Mouse (Mus musculus) lung, embryonic 15.5 days (tissue): ENCODE measurements around the gene Mzf1. TPM values are rescaled to one million over a fixed set of nuclear protein-coding genes. Genes with fewer than 3 reads are reported as not detected.
"Not testable (repeated sequence)": the region's sequence is repeated elsewhere in the genome, so short reads cannot be mapped to it uniquely, and the experiment has no call there.

Experiments
- ATAC-seq: fragments of 200-750 bp; cut with Nextera tagmentation; 2 replicates; pipeline ENCODE4 v1.8.0; 2017; ENCODE audit warnings: moderate number of reproducible peaks, borderline replicate concordance; ENCODE audit not compliant: low FRiP score, low TSS enrichment; ENCODE audit errors: extremely low read depth
- H3K27ac ChIP-seq: fragments of 300-500 bp; sonication (generic); 2 replicates; pipeline ENCODE4 v1.5.1; 2015; ENCODE audit warnings: moderate library complexity, mild to moderate bottlenecking, inconsistent platforms
- H3K27me3 ChIP-seq: fragments of 300-500 bp; sonication (generic); 2 replicates; pipeline ENCODE4 v1.6.1; 2015; ENCODE audit warnings: inconsistent platforms
- H3K36me3 ChIP-seq: fragments of 300-500 bp; sonication (generic); 2 replicates; pipeline ENCODE4 v1.6.1; 2015; ENCODE audit warnings: inconsistent platforms
- H3K4me1 ChIP-seq: fragments of 300-500 bp; sonication (generic); 2 replicates; pipeline ENCODE4 v1.6.1; 2015; ENCODE audit warnings: inconsistent platforms
- H3K4me2 ChIP-seq: fragments of 300-500 bp; sonication (generic); 2 replicates; pipeline ENCODE4 v1.6.1; 2015; ENCODE audit warnings: inconsistent platforms, mild to moderate bottlenecking, moderate library complexity
- H3K4me3 ChIP-seq: fragments of 300-500 bp; sonication (generic); 2 replicates; pipeline ENCODE4 v1.5.1; 2015; ENCODE audit warnings: mild to moderate bottlenecking, inconsistent platforms
- H3K9ac ChIP-seq: fragments of 300-500 bp; sonication (generic); 2 replicates; pipeline ENCODE4 v1.6.1; 2015; ENCODE audit warnings: inconsistent platforms
- H3K9me3 ChIP-seq: fragments of 300-500 bp; sonication (generic); 2 replicates; pipeline ENCODE4 v1.6.1; 2016; ENCODE audit warnings: inconsistent platforms
- WGBS: fragments of 180-500 bp; shearing (Covaris S2); methylation state at CpG from one replicate; pipeline ENCODE4 v1.1.7; 2015; 5-methylcytosine and 5-hydroxymethylcytosine counted together
- polyA plus RNA-seq: library from polyadenylated mRNA; unstranded; fragments of >200 nt; fragmentation: Nextera tagmentation; extraction: Ambion mirVana; gene quantifications from 2 replicates; pipeline ENCODE4 v1.2.1, GENCODE M21; 2015

Mzf1 gene
- polyA plus RNA-seq: 2.9 and 3.1 TPM in 2 replicates

- H3K9me3 ChIP-seq: no peaks in the 10 kb centered on the region
- H3K27ac ChIP-seq: peak within 1 kb of the TSS; percentile 88
- H3K27me3 ChIP-seq: no peaks in the 10 kb centered on the region
- peak within 1 kb of the TSS; percentile 64 for H3K9ac ChIP-seq
- ATAC-seq: peak; percentile 91
- WGBS: under 1% methylated on average over 41 of the region's 41 CpGs
- H3K4me2 ChIP-seq: peak within 1 kb of the TSS; percentile 80
- H3K4me3 ChIP-seq: peak within 1 kb of the TSS; percentile 66
- no peaks in the 10 kb centered on the region for H3K36me3 ChIP-seq
- H3K4me1 ChIP-seq: peaks cover 5% of the 10 kb centered on the region
Measured at GRCm38 (mm10) chr7:13054287-13055010, at the start of gene Mzf1. TSS of gene Mzf1 (minus strand) at chr7:13054764.

- 45% methylated on average over 3 of the region's 3 CpGs for WGBS
- H3K4me3 ChIP-seq: no peak within 1 kb of the TSS
- ATAC-seq: no peak
Measured at GRCm38 (mm10) chr7:13095073-13095472, 40.5 kb upstream of the Mzf1 start, which contains the start of gene Vmn1r85. TSS of gene Vmn1r85 (minus strand) at chr7:13095173.

GRCm38 (mm10) chr7:13072293-13072692 lies 17.7 kb upstream of the Mzf1 start:
- no peaks in the 10 kb centered on the region for H3K9me3 ChIP-seq
- no peaks in the 10 kb centered on the region for H3K4me1 ChIP-seq
- no peak overlapping the region for H3K9ac ChIP-seq
- no peak overlapping the region for H3K27ac ChIP-seq
- no peak overlapping the region for H3K4me2 ChIP-seq
- H3K4me3 ChIP-seq: no peak overlapping the region
- H3K36me3 ChIP-seq: no peaks in the 10 kb centered on the region
- ATAC-seq: no peak
- 57% methylated on average over 5 of the region's 5 CpGs for WGBS
- H3K27me3 ChIP-seq: no peaks in the 10 kb centered on the region

More at GRCm38 (mm10) chr7:13095073-13095472, 40.5 kb upstream of the Mzf1 start, which contains the start of gene Vmn1r85:
- Histone ChIP-seq H3K9ac (no peak within 1 kb of the TSS), H3K36me3 (no peaks in the 10 kb centered on the region), H3K4me2 (no peak within 1 kb of the TSS), H3K9me3 (no peaks in the 10 kb centered on the region), H3K27me3 (no peaks in the 10 kb centered on the region), H3K27ac (no peak within 1 kb of the TSS), H3K4me1 (no peaks in the 10 kb centered on the region)

- ATAC-seq, H3K27me3 ChIP-seq, H3K4me2 ChIP-seq, H3K27ac ChIP-seq, H3K36me3 ChIP-seq, H3K9ac ChIP-seq, H3K4me3 ChIP-seq, H3K9me3 ChIP-seq, H3K4me1 ChIP-seq: not testable (repeated sequence)
- WGBS: 53% methylated on average over 2 of the region's 2 CpGs
Measured at GRCm38 (mm10) chr7:13063399-13063798, 8.8 kb upstream of the Mzf1 start.

DNA sequence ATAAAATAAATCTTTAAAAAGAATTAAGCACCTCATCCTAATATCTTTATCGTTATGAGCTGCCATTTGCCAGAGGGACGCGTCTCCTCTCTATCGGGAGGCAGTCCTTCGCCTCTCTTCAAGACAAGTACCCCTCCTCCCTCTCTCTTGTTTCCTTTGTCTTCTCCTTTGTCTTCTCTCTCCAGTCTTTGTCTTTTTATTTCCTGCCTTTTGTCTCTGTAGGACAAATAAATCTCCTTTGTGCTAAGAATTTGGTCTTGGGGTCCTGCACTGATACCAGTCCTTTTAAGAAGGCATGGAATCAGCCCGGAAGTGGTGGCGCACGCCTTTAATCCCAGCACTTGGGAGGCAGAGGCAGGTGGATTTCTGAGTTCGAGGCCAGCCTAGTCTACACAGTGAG lies 5.0 kb upstream of the Mzf1 start:
- WGBS: 92% methylated on average over 9 of the region's 9 CpGs
- no peak for ATAC-seq
- no peaks in the 10 kb centered on the region for H3K36me3 ChIP-seq
- no peak overlapping the region for H3K4me2 ChIP-seq
- no peaks in the 10 kb centered on the region for H3K9me3 ChIP-seq
- no peaks in the 10 kb centered on the region for H3K27me3 ChIP-seq
- no peak overlapping the region for H3K27ac ChIP-seq
- no peak overlapping the region for H3K4me3 ChIP-seq
- no peaks in the 10 kb centered on the region for H3K4me1 ChIP-seq
- no peak overlapping the region for H3K9ac ChIP-seq

- no peak overlapping the region for H3K4me2 ChIP-seq
- H3K4me1 ChIP-seq: peaks cover 5% of the 10 kb centered on the region
- no peak overlapping the region for H3K9ac ChIP-seq
- H3K27ac ChIP-seq: no peak overlapping the region
- H3K4me3 ChIP-seq: no peak overlapping the region
- H3K9me3 ChIP-seq: no peaks in the 10 kb centered on the region
- WGBS: 62% methylated on average over 8 of the region's 8 CpGs
- no peak for ATAC-seq
- no peaks in the 10 kb centered on the region for H3K36me3 ChIP-seq
- no peaks in the 10 kb centered on the region for H3K27me3 ChIP-seq
Measured at GRCm38 (mm10) chr7:13056913-13057700, 2.5 kb upstream of the Mzf1 start.

DNA sequence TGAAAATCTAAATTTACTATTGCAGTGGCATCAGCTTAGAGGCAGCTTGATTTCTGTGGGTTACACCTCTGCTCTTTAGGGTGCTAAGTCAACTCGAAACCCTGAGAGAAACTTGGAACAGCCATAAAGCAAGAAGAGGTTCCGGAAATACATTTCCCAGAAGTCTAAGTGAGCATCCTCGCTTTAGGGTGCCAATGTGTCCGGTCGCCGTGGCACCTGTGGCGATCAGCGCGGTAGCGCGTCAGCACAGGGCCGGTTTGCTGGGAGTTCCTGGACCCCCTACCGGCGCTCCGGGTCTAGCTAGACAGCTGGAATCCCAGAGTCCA lies 640 bp downstream of the Mzf1 start:
- Histone ChIP-seq H3K27ac (peak overlapping the region; percentile 88), H3K9me3 (no peaks in the 10 kb centered on the region), H3K27me3 (no peaks in the 10 kb centered on the region), H3K4me2 (peak overlapping the region; percentile 80), H3K4me3 (peak overlapping the region; percentile 66), H3K36me3 (no peaks in the 10 kb centered on the region), H3K4me1 (peaks cover 5% of the 10 kb centered on the region), H3K9ac (peak overlapping the region; percentile 64)
- under 1% methylated on average over 15 of the region's 15 CpGs for WGBS
- ATAC-seq: no peak

DNA sequence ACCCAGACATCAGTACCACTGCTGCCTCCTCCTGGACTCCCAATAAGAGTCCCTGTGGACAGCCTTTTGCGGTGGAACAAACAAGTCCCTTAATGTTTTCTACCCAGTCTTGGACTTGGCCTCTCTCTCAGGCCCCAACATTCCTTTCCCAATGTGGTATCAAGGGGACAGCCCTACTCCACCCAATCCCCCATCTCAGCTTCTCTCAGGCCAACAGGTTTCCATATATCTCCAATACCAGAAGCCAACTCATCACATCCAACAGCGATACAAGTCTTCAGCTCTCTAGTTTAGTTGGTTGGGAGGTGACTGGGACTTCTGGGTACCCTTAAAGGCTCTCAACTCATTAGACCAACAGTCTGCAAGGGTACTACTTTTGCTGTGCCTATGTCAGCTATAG lies 1.1 kb downstream of the Mzf1 start:
- no peaks in the 10 kb centered on the region for H3K9me3 ChIP-seq
- ATAC-seq: no peak
- 83% methylated on average over 2 of the region's 2 CpGs for WGBS
- H3K9ac ChIP-seq: peak overlapping the region; percentile 64; the same call in 1 of the 2 replicates
- peak overlapping the region; percentile 80 for H3K4me2 ChIP-seq
- no peaks in the 10 kb centered on the region for H3K27me3 ChIP-seq
- H3K4me1 ChIP-seq: peaks cover 5% of the 10 kb centered on the region
- H3K4me3 ChIP-seq: peak overlapping the region; percentile 66
- no peaks in the 10 kb centered on the region for H3K36me3 ChIP-seq
- no peak overlapping the region for H3K27ac ChIP-seq

GRCm38 (mm10) chr7:13053001-13053400 lies 1.6 kb downstream of the Mzf1 start:
- Histone ChIP-seq H3K27ac (no peak overlapping the region), H3K4me2 (no peak overlapping the region), H3K4me1 (peaks cover 5% of the 10 kb centered on the region), H3K9ac (no peak overlapping the region), H3K9me3 (no peaks in the 10 kb centered on the region), H3K36me3 (no peaks in the 10 kb centered on the region), H3K27me3 (no peaks in the 10 kb centered on the region), H3K4me3 (no peak overlapping the region)
- ATAC-seq: no peak
- 89% methylated on average over 13 of the region's 13 CpGs for WGBS

DNA sequence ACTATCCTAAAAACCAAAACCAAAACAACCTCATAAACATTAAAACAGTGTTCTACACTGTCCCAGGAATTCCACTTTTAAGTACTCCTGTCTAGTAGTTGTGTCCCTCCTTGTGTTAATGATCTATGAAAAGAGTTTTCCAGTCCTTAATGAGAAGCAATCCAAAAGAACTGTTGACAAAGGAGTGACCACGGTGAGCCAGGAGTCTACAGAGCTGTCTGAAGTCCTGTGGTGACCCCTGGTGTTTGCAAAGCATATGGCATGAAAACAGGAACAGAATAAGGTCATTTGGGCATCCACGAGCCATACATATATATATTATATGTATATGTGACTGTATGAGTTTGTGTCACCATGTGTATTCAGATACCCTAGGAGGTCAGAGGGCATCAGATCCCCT lies 8.5 kb downstream of the Mzf1 start:
- H3K4me1 ChIP-seq: peaks cover 13% of the 10 kb centered on the region
- no peak overlapping the region for H3K4me3 ChIP-seq
- H3K27ac ChIP-seq: no peak overlapping the region
- H3K9me3 ChIP-seq: no peaks in the 10 kb centered on the region
- no peaks in the 10 kb centered on the region for H3K36me3 ChIP-seq
- H3K4me2 ChIP-seq: no peak overlapping the region
- H3K27me3 ChIP-seq: peaks cover 42% of the 10 kb centered on the region
- H3K9ac ChIP-seq: no peak overlapping the region
- 2% methylated on average over 2 of the region's 2 CpGs for WGBS
- ATAC-seq: peak; percentile 50; the same call in 1 of the 2 replicates

DNA sequence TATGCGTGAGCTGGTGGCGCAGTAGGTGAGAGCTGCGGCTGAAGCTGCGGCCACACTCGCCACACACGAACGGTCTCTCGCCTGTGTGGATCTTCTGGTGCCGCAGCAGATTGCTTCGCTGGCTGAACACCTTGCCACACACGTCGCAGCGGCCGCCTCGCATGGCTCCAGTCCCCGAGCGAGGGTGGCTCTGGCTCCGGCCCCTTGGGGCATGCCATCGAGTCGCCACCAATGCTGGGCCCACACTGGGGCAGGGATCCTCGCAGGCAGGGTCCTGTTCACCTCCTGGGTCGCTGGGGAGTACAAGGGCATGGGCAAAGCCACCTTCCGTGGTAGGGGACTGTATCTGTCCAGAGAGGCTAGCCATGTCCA lies 10.3 kb downstream of the Mzf1 start:
- no peak overlapping the region for H3K27ac ChIP-seq
- no peaks in the 10 kb centered on the region for H3K9me3 ChIP-seq
- WGBS: 2% methylated on average over 23 of the region's 23 CpGs
- peaks cover 42% of the 10 kb centered on the region for H3K27me3 ChIP-seq
- H3K4me1 ChIP-seq: peaks cover 14% of the 10 kb centered on the region
- peak overlapping the region; percentile 94 for H3K4me2 ChIP-seq
- no peaks in the 10 kb centered on the region for H3K36me3 ChIP-seq
- ATAC-seq: no peak
- peak overlapping the region; percentile 48 for H3K4me3 ChIP-seq
- H3K9ac ChIP-seq: peak overlapping the region; percentile 50; the same call in 1 of the 2 replicates
